Mouse (Mus musculus): ENCODE data around the gene Pus7l.

The Pus7l gene

DNA sequence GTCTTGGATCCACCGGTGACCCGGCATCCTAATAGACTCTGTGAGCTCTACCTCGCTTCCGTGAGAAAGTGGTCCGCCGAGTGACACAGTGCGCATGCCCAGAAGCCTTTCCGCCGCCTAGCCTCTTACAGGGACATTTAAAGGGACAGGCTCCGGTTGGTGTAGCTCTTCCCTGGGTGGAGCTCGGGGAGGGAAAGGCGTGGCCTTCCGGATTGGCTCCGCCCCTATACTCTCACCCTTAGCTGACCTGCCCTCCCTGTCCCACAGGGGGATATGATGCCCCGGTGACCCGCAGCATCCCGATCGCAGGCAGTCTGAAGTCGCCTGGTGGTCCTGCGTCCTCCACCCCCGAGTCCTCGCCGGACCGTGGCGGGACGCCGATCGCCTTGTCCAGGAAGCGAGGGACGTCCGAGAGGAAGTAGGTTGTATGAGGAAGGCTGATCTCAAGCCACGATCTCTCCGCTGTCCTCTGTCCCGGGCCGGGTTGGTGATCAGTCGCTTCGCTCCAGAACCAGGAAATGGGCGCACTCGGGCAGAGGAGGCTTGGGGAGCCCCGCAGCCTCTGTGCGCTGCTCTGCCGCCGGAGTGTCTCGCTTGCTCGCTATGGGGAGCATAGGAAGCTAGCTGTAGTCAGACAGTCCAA lies at the start of gene Pus7l, which contains the start of gene Irak4:
TSS of gene Pus7l (minus strand) at position 139 of the 643 bp plus-strand sequence.
TSS of gene Irak4 (plus strand) at position 235 of the 643 bp plus-strand sequence.
- peak; percentile 96 for DNase-seq (ENCODE audit: low spot score)

DNA sequence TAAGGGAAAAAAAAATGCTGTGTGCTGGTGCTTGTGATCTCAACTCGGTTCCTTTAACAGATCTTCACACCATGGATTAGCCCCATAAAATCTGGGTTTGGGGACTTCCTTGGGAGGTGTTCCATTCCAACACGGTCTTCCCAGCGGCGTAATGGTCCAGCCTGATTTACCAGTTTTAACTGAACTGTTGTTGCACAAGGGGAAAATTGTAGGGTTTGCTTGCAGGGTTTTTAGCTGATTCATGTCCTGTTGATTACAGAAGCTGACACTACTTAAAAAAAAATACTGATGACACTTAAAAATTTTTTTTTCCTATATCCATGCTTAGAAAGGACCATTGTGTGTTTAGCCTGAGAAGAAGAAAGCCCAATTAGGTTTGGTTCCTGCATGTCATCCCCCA lies 48.0 kb upstream of the Pus7l start:
- DNase-seq (ENCODE audit: low spot score), result no peak

DNA sequence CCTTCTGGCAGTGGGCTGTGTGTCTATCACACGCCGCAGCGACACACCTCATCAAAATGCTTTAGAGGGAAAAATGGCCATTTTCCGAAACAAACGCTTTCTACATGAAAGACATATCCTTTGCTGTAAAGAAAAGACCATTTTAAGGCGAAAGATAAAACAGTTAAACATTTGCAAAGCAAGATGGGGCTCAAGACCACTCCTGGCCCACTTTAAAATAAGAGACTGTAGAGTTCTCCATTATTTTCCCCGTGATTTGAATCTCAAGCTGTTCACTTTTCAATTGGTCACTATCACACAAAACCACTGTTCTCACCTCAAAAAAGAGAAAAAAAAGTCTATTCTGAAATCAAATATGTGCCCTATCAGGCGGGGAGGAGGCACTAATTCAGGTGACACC lies 46.7 kb upstream of the Pus7l start:
- no peak for DNase-seq (ENCODE audit: low spot score)

- peak; percentile 98 for DNase-seq (ENCODE audit: low spot score)
These were observed 46.1 kb upstream of the Pus7l start, which contains the start of gene Twf1 for GRCm38 (mm10) chr15:94589219-94590075. Twf1 (minus strand) TSS chr15:94589889.

DNA sequence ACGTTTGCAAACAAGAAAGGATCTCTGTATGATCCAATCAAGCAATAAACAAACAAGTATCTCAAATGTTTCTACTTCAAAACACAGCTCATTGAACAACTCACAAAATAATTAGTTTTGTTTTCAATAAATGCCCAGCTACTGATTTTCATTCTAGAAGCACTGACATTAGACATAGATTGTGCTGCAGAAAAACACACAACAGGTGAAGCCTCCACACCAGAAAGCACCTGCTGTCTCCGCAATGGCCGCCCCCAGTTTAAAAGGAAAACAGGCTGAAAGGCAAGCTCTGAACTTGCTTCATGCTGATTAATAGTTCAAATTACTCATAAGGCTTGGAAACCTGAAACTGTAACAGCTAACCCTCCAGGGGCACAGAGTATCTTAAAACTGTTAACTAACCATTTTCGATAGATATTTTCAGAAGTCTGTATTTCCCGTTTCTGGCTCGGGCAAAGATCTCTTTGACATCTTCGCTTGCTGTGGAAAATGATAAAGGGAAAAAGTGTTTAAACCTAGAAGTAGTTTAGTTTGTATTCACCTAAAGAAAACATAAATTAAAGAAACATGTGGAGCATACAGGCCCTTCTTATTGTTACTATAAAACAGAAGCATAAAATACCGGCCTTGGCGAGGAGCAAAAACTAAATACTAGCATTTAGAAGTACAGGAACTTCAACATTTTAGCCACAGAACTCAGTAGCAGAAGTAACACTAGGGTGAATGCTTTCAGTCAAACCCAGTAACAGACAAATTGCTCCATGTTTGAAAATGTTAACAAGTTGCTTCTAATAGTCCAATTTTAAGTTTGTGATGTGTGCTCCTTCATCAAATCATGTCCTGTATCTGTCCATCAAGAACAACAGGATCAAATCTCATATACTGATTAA lies 44.7 kb upstream of the Pus7l start:
- DNase-seq (ENCODE audit: low spot score), result no peak

DNA sequence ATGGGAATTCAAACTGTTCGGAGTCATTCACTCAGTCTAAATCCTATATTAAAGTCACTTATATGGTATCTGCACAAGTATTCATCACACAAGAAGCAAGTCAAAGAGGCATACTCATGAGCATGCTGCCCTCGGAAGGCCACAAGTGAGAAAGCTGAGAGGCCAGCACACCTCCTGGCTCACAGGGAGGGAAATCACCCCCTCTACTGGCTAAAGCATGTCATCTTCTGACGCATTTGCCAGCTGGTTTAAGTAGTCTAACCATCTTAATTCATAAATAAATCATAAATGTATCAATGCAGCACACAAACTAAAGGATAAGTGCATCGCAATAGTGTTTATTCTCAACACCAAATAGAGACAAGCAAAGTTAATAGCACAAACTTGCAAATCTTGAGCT lies 41.4 kb upstream of the Pus7l start:
- DNase-seq (ENCODE audit: low spot score), result no peak

DNA sequence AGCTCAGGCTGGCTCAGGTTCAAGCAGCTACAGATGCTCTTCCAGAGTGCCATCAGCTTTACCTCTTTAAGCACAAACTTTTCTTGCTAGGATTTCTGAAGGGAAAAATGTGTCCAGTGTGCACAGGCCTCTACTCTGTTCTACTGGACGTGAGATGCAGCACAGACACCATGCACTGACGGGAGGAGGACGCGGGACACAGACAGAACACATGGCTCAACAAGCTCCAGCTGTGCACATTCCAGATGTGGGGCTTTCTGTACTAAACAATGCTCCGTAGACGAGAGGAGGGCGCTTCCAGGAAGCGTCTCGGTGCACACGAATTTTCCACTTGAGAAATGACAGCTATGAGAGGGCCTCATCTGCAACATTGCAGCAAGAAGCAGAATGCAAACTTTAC lies 39.8 kb upstream of the Pus7l start:
- DNase-seq (ENCODE audit: low spot score), result no peak

- DNase-seq (ENCODE audit: low spot score), result no peak
These were observed 38.8 kb upstream of the Pus7l start for GRCm38 (mm10) chr15:94582000-94582593.

DNA sequence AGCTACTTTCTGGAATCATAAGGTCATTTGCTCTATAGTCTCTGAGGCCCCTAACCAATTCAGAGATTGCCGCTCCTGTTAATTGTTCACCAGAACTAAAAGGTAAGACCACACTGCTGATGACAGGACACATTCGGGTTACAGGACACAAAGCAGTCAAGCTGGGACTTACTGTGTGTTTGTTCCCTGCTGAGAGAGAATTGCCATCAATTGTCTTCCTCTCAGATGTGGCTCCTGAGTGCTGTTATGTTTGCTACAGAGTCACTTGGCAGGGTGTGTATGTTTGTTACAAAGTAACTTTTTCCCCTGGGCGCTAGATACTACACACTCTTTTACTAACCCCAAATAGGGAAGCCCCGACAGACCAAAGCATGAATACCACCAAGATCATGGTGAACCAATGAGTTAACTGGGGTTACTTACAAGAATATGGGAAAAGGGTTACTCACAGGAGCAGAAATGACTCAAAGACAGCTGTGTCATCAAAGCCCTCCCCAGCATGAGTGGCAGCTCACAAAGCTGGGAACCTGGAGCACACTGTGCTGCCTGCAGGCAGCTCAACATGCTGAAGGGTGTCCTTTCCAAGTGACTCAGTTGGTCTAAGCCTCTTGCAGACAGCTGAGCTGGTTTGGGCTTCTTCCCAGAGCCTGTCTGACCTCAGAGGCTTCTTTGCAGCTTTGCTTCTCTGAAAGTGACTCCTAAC lies 31.4 kb upstream of the Pus7l start:
- DNase-seq (ENCODE audit: low spot score), result no peak

DNA sequence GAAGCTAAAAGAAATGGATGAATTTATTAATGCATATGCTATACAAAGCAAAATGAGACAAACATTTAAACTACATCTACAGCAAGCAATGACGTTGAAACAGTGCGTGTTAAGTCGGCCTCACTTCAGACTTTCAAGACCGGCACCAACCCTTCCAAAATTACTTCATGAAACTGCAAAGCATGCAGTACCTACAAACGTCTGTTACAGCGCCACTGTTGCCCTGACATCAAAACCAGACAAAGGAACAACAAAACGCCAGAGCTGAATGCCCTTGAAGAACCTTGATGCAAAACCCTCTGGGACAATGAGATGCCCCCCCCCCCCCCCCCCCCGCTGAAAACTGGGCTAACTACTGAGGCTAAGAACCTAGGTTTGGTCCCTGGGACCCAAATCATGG lies 29.4 kb upstream of the Pus7l start:
- no peak for DNase-seq (ENCODE audit: low spot score)

DNA sequence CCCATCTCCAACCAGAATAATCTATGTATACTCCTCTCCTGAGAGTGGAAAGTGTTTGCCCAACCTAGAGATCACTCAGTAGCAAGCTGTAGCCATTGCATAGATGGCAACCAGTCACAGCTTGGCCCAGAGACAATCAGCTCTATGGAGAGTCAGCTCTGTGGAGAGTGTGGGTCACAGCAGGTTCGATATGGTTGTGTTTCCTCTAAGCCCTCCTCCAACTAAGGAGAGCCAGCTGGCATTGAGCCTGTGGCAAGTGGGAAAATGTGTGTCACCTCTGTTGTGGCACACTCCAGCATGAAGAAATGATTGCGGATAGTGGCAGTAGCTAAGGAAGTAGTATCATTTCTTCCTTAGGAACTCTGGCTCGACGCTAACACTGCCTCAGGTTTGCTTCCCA lies 28.2 kb upstream of the Pus7l start:
- no peak for DNase-seq (ENCODE audit: low spot score)

GRCm38 (mm10) chr15:94568496-94569182 lies 25.3 kb upstream of the Pus7l start:
- DNase-seq (ENCODE audit: low spot score), result no peak

DNA sequence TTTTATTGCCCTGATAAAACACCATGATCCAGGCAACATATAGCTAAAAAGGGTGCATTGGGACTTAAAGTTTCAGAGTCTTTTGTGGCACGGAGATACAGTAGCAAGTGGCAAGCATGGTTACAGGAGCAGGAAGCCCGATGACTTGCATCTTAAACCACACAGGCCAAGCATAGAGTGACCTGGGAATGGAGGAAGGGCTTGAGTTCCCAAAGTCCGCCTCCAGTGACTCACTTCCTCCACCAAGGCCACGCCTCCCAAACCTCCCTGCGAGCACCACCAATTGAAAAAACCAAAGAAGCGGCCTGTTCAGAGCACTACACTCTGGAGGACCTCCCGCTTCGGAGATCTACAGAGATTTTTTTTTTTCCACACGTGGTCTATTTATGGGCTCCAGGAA lies 22.5 kb upstream of the Pus7l start:
- DNase-seq (ENCODE audit: low spot score), result no peak

DNA sequence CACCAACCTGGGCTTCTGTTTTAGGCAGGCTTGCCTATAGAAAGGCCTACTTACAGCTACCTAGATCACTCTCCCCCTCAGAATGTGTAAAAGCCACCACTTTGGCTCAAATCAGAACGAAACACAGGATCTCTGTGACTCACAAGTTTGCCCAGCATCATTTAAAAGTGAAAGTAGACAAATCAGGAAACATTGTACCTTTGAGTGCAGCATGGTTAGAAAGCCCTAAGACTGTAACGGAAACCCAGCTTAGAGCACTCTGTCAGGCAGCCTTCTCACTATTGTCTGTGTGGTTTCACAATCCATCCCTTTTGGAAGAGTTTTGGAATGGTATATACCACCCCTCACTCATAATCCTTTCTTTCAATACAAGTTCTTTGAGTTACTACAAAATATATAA lies 21.6 kb upstream of the Pus7l start:
- DNase-seq (ENCODE audit: low spot score), result no peak

GRCm38 (mm10) chr15:94558895-94559656 lies 15.7 kb upstream of the Pus7l start:
- no peak for DNase-seq (ENCODE audit: low spot score)

DNA sequence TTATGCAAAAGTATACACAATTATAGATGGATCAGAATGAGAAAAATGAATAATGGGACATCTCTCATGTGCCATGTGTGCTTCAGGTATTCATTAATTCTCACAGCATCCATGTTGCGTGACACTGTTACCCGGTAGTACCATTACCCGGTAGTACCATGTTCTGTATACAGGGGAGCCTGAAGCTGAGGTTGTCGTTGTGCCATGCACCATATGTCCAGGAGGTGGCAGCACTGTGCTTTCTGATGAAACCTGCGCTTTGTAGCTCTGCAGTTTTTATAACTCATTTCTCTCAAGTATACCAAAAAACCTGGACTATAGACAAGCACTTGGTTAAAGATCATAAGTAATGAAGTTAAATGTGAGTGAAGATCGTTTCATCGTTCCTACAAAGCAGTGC lies 14.1 kb upstream of the Pus7l start:
- DNase-seq (ENCODE audit: low spot score), result peak; percentile 72

- DNase-seq (ENCODE audit: low spot score), result no peak
These were observed 10.2 kb upstream of the Pus7l start for GRCm38 (mm10) chr15:94553536-94553935.

- DNase-seq (ENCODE audit: low spot score), result peak; percentile 3
These were observed 1.5 kb upstream of the Pus7l start for GRCm38 (mm10) chr15:94544844-94545243.

- DNase-seq (ENCODE audit: low spot score), result no peak
These were observed 797 bp upstream of the Pus7l start for GRCm38 (mm10) chr15:94544052-94544636.

Measured in lung, postnatal 25 days (tissue).